Mouse (Mus musculus): ENCODE measurements at regions not wholly inside any gene's neighbourhood (a gene's known extent, or its start where the extent isn't known, plus 50 kb on each side); places are given as distances from the start of the nearest gene placed in this dataset.
A peak's percentile ranks its signal among the peaks of the same experiment; 100 is the strongest.

- no peak overlapping the region for H3K4me2 ChIP-seq (replicated peaks; ENCODE audit: low read depth)
- no peaks in the 10 kb centered on the region for H3K9me3 ChIP-seq (ENCODE audit: control insufficient read depth)
- no peak for TF ChIP-seq CTCF (IDR thresholded peaks at IDR 0.05; ENCODE audit: low read depth)
- no peak overlapping the region for H3K9ac ChIP-seq (ENCODE audit: low read depth, low read length)
- no peaks in the 10 kb centered on the region for H3K36me3 ChIP-seq (ENCODE audit: control insufficient read depth, insufficient read depth)
- no peak overlapping the region for H3K27ac ChIP-seq (ENCODE audit: low read depth, low read length)
- no peaks in the 10 kb centered on the region for H3K27me3 ChIP-seq (replicated peaks; ENCODE audit: control insufficient read depth, insufficient read depth, low read length)
- no peak for ATAC-seq
- 64% methylated on average over 2 of the region's 2 CpGs for WGBS
- no peak overlapping the region for H3K4me3 ChIP-seq (ENCODE audit: low read depth, low read length)
- no peaks in the 10 kb centered on the region for H3K4me1 ChIP-seq (replicated peaks; ENCODE audit: control insufficient read depth, insufficient read depth, low read length)
These were observed 118.6 kb upstream of the Abcb5 start for GRCm38 (mm10) chr12:119084814-119085213.

GRCm38 (mm10) chr12:119082781-119083180 is 116.6 kb upstream of the Abcb5 start:
- no peaks in the 10 kb centered on the region for H3K9me3 ChIP-seq (ENCODE audit: control insufficient read depth)
- H3K9ac ChIP-seq (ENCODE audit: low read depth, low read length): no peak overlapping the region
- no peaks in the 10 kb centered on the region for H3K36me3 ChIP-seq (ENCODE audit: control insufficient read depth, insufficient read depth)
- ATAC-seq: no peak
- no peaks in the 10 kb centered on the region for H3K4me1 ChIP-seq (replicated peaks; ENCODE audit: control insufficient read depth, insufficient read depth, low read length)
- no peak overlapping the region for H3K4me2 ChIP-seq (replicated peaks; ENCODE audit: low read depth)
- H3K27me3 ChIP-seq (replicated peaks; ENCODE audit: control insufficient read depth, insufficient read depth, low read length): no peaks in the 10 kb centered on the region
- no peak overlapping the region for H3K4me3 ChIP-seq (ENCODE audit: low read depth, low read length)
- no peak for TF ChIP-seq CTCF (IDR thresholded peaks at IDR 0.05; ENCODE audit: low read depth)
- H3K27ac ChIP-seq (ENCODE audit: low read depth, low read length): no peak overlapping the region

- no peak for TF ChIP-seq CTCF (IDR thresholded peaks at IDR 0.05; ENCODE audit: low read depth)
- Histone ChIP-seq H3K9ac (ENCODE audit: low read depth, low read length) (no peak overlapping the region), H3K27ac (ENCODE audit: low read depth, low read length) (no peak overlapping the region), H3K4me2 (replicated peaks; ENCODE audit: low read depth) (no peak overlapping the region), H3K4me1 (replicated peaks; ENCODE audit: control insufficient read depth, insufficient read depth, low read length) (no peaks in the 10 kb centered on the region), H3K36me3 (ENCODE audit: control insufficient read depth, insufficient read depth) (no peaks in the 10 kb centered on the region), H3K27me3 (replicated peaks; ENCODE audit: control insufficient read depth, insufficient read depth, low read length) (no peaks in the 10 kb centered on the region), H3K9me3 (ENCODE audit: control insufficient read depth) (no peaks in the 10 kb centered on the region), H3K4me3 (ENCODE audit: low read depth, low read length) (no peak overlapping the region)
- WGBS: 68% methylated on average over 1 of the region's 1 CpGs
- ATAC-seq: no peak
These were observed 109.6 kb upstream of the Abcb5 start for GRCm38 (mm10) chr12:119075825-119076224.

- no peak overlapping the region for H3K9ac ChIP-seq (ENCODE audit: low read depth, low read length)
- no peak overlapping the region for H3K4me2 ChIP-seq (replicated peaks; ENCODE audit: low read depth)
- TF ChIP-seq CTCF (IDR thresholded peaks at IDR 0.05; ENCODE audit: low read depth): no peak
- no peaks in the 10 kb centered on the region for H3K27me3 ChIP-seq (replicated peaks; ENCODE audit: control insufficient read depth, insufficient read depth, low read length)
- ATAC-seq: no peak
- H3K36me3 ChIP-seq (ENCODE audit: control insufficient read depth, insufficient read depth): no peaks in the 10 kb centered on the region
- H3K27ac ChIP-seq (ENCODE audit: low read depth, low read length): no peak overlapping the region
- no peaks in the 10 kb centered on the region for H3K9me3 ChIP-seq (ENCODE audit: control insufficient read depth)
- H3K4me1 ChIP-seq (replicated peaks; ENCODE audit: control insufficient read depth, insufficient read depth, low read length): no peaks in the 10 kb centered on the region
- 82% methylated on average over 2 of the region's 2 CpGs for WGBS
- no peak overlapping the region for H3K4me3 ChIP-seq (ENCODE audit: low read depth, low read length)
These were observed 108.7 kb upstream of the Abcb5 start for GRCm38 (mm10) chr12:119074742-119075478.

GRCm38 (mm10) chr12:119074147-119074546 is 107.9 kb upstream of the Abcb5 start:
- no peak for TF ChIP-seq CTCF (IDR thresholded peaks at IDR 0.05; ENCODE audit: low read depth)
- Histone ChIP-seq H3K27ac (ENCODE audit: low read depth, low read length) (no peak overlapping the region), H3K36me3 (ENCODE audit: control insufficient read depth, insufficient read depth) (no peaks in the 10 kb centered on the region), H3K27me3 (replicated peaks; ENCODE audit: control insufficient read depth, insufficient read depth, low read length) (no peaks in the 10 kb centered on the region), H3K9me3 (ENCODE audit: control insufficient read depth) (no peaks in the 10 kb centered on the region), H3K4me3 (ENCODE audit: low read depth, low read length) (no peak overlapping the region), H3K4me2 (replicated peaks; ENCODE audit: low read depth) (no peak overlapping the region), H3K4me1 (replicated peaks; ENCODE audit: control insufficient read depth, insufficient read depth, low read length) (no peaks in the 10 kb centered on the region), H3K9ac (ENCODE audit: low read depth, low read length) (no peak overlapping the region)
- ATAC-seq: no peak

GRCm38 (mm10) chr12:119070963-119071362 is 104.7 kb upstream of the Abcb5 start:
- WGBS: 43% methylated on average over 1 of the region's 1 CpGs
- H3K27ac ChIP-seq (ENCODE audit: low read depth, low read length): no peak overlapping the region
- H3K36me3 ChIP-seq (ENCODE audit: control insufficient read depth, insufficient read depth): no peaks in the 10 kb centered on the region
- peak; percentile 94 for ATAC-seq
- H3K4me1 ChIP-seq (replicated peaks; ENCODE audit: control insufficient read depth, insufficient read depth, low read length): no peaks in the 10 kb centered on the region
- no peaks in the 10 kb centered on the region for H3K27me3 ChIP-seq (replicated peaks; ENCODE audit: control insufficient read depth, insufficient read depth, low read length)
- TF ChIP-seq CTCF (IDR thresholded peaks at IDR 0.05; ENCODE audit: low read depth): no peak
- no peak overlapping the region for H3K4me3 ChIP-seq (ENCODE audit: low read depth, low read length)
- H3K4me2 ChIP-seq (replicated peaks; ENCODE audit: low read depth): no peak overlapping the region
- no peak overlapping the region for H3K9ac ChIP-seq (ENCODE audit: low read depth, low read length)
- H3K9me3 ChIP-seq (ENCODE audit: control insufficient read depth): no peaks in the 10 kb centered on the region
